Mouse (Mus musculus): ENCODE measurements at regions not wholly inside any gene's neighbourhood (a gene's known extent, or its start where the extent isn't known, plus 50 kb on each side); places are given as distances from the start of the nearest gene placed in this dataset.

DNA sequence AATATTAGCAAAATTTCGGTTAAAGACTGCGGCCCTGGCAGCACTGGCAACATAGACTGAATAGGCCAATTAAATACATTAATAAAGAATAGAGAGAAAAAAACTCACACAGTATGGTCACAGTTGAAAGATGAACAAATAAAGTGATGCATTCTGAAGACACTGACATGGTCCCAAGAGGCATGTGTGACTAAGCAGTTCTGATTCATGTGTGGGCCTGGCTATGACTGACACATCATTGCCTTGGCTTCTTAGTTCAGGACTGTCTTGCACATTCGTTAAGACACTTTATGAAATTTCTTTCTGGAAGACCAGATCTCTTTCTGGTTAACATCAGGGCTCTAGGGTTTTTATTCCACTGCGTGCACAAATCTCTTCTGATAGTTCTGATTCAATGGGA is 438.7 kb downstream of the Gm21750 start:
- no peak for DNase-seq (ENCODE audit: low read depth)
- TF ChIP-seq CTCF (IDR thresholded peaks at IDR 0.05; ENCODE audit: borderline replicate concordance, extremely low read depth, insufficient read depth, insufficient read length) (no peak), POLR2A (IDR thresholded peaks at IDR 0.05; ENCODE audit: borderline replicate concordance, extremely low read depth, insufficient read depth, insufficient read length, poor library complexity, severe bottlenecking) (no peak)

GRCm38 (mm10) chr14:74112603-74113002 is 451.6 kb downstream of the Gm21750 start:
- TF ChIP-seq CTCF (IDR thresholded peaks at IDR 0.05; ENCODE audit: borderline replicate concordance, extremely low read depth, insufficient read depth, insufficient read length) = no peak
- TF ChIP-seq POLR2A (IDR thresholded peaks at IDR 0.05; ENCODE audit: borderline replicate concordance, extremely low read depth, insufficient read depth, insufficient read length, poor library complexity, severe bottlenecking) = no peak
- DNase-seq (ENCODE audit: low read depth) = peak; percentile 4

GRCm38 (mm10) chr14:74113116-74113515 is 452.1 kb downstream of the Gm21750 start:
- no peak for TF ChIP-seq POLR2A (IDR thresholded peaks at IDR 0.05; ENCODE audit: borderline replicate concordance, extremely low read depth, insufficient read depth, insufficient read length, poor library complexity, severe bottlenecking)
- no peak for TF ChIP-seq CTCF (IDR thresholded peaks at IDR 0.05; ENCODE audit: borderline replicate concordance, extremely low read depth, insufficient read depth, insufficient read length)
- peak; percentile 91 for DNase-seq (ENCODE audit: low read depth)

DNA sequence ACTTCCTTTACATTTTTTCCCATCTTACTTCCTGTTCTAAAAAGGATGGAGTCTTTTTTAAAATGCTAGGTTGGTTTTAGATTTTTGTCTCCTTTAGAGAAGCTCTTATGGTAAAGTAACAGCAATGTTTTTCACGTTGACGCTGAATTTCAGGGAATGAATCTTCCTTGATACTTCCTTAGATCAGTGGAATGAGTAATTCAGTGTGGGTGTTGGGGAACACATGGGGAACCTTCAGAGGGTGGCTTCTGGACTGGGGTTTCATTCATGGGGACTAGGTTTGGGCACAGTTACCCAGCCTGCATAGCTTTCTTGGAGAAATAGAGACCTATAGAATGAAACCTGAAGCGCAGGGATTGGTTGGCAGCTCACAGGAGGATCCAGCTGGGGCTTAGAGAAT is 452.5 kb downstream of the Gm21750 start:
- no peak for TF ChIP-seq POLR2A (IDR thresholded peaks at IDR 0.05; ENCODE audit: borderline replicate concordance, extremely low read depth, insufficient read depth, insufficient read length, poor library complexity, severe bottlenecking)
- no peak for TF ChIP-seq CTCF (IDR thresholded peaks at IDR 0.05; ENCODE audit: borderline replicate concordance, extremely low read depth, insufficient read depth, insufficient read length)
- DNase-seq (ENCODE audit: low read depth) = no peak

DNA sequence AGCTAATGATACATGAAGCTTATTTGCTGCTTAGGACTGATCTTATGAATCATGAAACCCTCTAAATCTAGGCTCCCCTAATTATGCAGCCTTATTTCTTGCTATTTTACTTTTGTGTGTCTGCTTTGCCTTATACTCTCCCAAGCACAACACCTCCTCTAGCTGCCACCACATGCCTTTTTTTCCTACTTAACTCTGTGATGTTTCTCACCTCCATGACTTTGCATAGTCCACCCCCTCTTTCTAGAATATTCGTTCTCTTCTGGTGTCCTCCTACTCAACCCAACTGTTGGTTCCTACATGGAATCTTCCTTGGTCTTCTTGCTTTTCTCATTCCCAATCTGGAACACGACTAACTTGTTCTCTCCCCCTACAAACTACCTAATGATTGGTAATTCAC is 456.7 kb downstream of the Gm21750 start:
- TF ChIP-seq CTCF (IDR thresholded peaks at IDR 0.05; ENCODE audit: borderline replicate concordance, extremely low read depth, insufficient read depth, insufficient read length) (no peak), POLR2A (IDR thresholded peaks at IDR 0.05; ENCODE audit: borderline replicate concordance, extremely low read depth, insufficient read depth, insufficient read length, poor library complexity, severe bottlenecking) (no peak)
- no peak for DNase-seq (ENCODE audit: low read depth)

DNA sequence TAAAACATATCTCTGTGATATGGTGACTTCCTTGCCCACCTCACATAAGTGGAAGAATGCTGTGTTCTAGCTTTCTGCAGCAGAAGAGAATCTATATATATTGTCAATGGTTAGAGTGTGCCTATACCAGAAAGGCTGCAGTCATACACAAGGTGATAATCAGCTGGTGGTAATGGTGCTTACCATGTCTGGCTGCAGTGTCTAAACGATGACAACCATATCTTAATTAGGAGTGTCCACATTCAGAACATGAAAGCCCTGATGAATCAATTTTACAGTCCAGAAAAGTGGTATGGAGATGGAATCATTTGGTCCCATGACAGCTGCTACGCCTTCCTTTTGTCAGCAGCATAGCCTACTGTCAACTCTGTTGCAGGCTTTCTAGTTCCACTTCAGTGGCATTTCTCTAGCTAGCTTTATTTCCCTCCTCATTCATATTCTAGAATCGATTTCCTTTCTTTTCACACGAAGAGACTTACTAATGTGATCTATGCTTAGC is 484.2 kb downstream of the Gm21750 start:
- DNase-seq (ENCODE audit: low read depth) = no peak
- TF ChIP-seq CTCF (IDR thresholded peaks at IDR 0.05; ENCODE audit: borderline replicate concordance, extremely low read depth, insufficient read depth, insufficient read length) (no peak), POLR2A (IDR thresholded peaks at IDR 0.05; ENCODE audit: borderline replicate concordance, extremely low read depth, insufficient read depth, insufficient read length, poor library complexity, severe bottlenecking) (no peak)

- DNase-seq (ENCODE audit: low read depth) = peak; percentile 19
- TF ChIP-seq POLR2A (IDR thresholded peaks at IDR 0.05; ENCODE audit: borderline replicate concordance, extremely low read depth, insufficient read depth, insufficient read length, poor library complexity, severe bottlenecking) = no peak
- TF ChIP-seq CTCF (IDR thresholded peaks at IDR 0.05; ENCODE audit: borderline replicate concordance, extremely low read depth, insufficient read depth, insufficient read length) = no peak
Observed at GRCm38 (mm10) chr14:74166221-74166620, 474.4 kb upstream of the Htr2a start.

DNA sequence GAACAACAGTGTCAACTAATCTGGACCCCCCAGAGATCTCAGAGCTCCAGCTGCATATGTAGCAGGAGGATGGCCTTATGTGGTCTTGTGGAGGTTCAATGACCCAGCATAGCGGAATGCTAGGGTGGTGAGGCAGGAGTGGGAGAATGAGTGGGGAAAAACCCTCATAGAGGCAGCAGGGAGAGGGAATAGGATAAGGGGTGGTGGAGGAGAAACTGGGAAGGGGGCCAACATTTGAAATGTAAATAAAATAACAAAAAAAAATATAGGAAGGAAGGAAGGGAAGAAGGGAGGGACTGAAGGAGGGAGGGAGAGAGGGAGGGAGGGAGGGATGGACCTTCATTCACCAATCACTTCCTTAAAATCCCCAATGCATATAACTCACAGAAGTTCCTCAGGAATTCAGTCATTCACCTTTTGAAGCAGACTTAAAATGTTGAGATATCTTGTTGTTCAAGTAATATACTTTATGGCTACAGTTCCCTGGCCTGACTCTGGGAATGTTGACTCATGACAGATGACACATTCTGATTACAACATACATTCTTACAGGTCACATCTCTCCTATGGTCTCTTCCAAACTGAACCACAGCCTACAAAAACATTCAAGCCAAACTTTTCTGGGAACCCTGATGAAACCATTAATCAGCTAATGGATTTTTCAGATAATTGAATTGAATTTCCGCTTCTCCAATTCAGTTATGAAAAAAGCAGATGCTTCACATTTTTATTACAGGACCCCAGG is 471.3 kb upstream of the Htr2a start:
- TF ChIP-seq CTCF (IDR thresholded peaks at IDR 0.05; ENCODE audit: borderline replicate concordance, extremely low read depth, insufficient read depth, insufficient read length) (no peak), POLR2A (IDR thresholded peaks at IDR 0.05; ENCODE audit: borderline replicate concordance, extremely low read depth, insufficient read depth, insufficient read length, poor library complexity, severe bottlenecking) (no peak)
- no peak for DNase-seq (ENCODE audit: low read depth)

- DNase-seq (ENCODE audit: low read depth) = no peak
- no peak for TF ChIP-seq POLR2A (IDR thresholded peaks at IDR 0.05; ENCODE audit: borderline replicate concordance, extremely low read depth, insufficient read depth, insufficient read length, poor library complexity, severe bottlenecking)
- no peak for TF ChIP-seq CTCF (IDR thresholded peaks at IDR 0.05; ENCODE audit: borderline replicate concordance, extremely low read depth, insufficient read depth, insufficient read length)
Observed at GRCm38 (mm10) chr14:74180066-74180465, 460.6 kb upstream of the Htr2a start.

DNA sequence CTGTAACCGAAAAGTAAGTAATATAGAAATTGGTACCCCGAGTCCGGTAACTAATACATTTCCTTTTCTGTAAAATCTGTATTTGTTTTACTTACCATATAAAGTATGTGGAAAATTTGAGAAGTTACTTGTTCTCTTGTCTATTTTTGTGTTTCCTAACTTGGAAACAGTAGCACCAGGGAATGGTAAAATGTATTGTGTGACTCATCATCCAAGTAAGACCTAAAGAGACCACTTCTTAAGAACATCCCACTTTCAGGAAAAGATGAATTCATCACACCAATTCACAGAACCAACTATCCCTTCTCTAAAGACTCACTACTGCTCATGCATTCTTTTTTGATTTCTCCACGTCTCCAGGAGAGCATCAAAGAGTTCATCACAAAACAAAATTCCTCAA is 457.6 kb upstream of the Htr2a start:
- DNase-seq (ENCODE audit: low read depth) = no peak
- TF ChIP-seq POLR2A (IDR thresholded peaks at IDR 0.05; ENCODE audit: borderline replicate concordance, extremely low read depth, insufficient read depth, insufficient read length, poor library complexity, severe bottlenecking) = no peak
- no peak for TF ChIP-seq CTCF (IDR thresholded peaks at IDR 0.05; ENCODE audit: borderline replicate concordance, extremely low read depth, insufficient read depth, insufficient read length)

GRCm38 (mm10) chr14:74201710-74202109 is 438.9 kb upstream of the Htr2a start:
- DNase-seq (ENCODE audit: low read depth) = no peak
- TF ChIP-seq CTCF (IDR thresholded peaks at IDR 0.05; ENCODE audit: borderline replicate concordance, extremely low read depth, insufficient read depth, insufficient read length) (no peak), POLR2A (IDR thresholded peaks at IDR 0.05; ENCODE audit: borderline replicate concordance, extremely low read depth, insufficient read depth, insufficient read length, poor library complexity, severe bottlenecking) (no peak)

DNA sequence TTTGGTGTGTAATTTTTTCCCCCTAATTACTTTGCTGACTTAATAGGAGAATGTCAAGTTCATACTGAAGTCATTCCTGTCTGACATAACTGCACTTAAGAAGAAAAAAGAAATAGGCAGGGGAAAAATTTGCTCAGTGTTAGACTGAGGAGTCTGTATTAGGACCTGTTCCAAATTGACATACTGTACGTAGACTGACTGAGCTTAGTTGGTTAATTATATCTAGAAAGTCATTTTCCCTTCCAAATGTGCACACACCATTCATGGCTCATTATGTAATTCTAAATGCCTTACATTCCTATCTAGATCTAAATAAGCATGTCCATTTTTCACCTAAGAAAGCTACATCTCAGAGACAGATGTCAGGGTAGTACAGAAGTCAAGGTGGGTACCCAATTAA is 435.6 kb upstream of the Htr2a start:
- TF ChIP-seq CTCF (IDR thresholded peaks at IDR 0.05; ENCODE audit: borderline replicate concordance, extremely low read depth, insufficient read depth, insufficient read length) = no peak
- no peak for TF ChIP-seq POLR2A (IDR thresholded peaks at IDR 0.05; ENCODE audit: borderline replicate concordance, extremely low read depth, insufficient read depth, insufficient read length, poor library complexity, severe bottlenecking)
- peak; percentile 42 for DNase-seq (ENCODE audit: low read depth)
